Mouse (Mus musculus) ZHBTc4 (cell line): ENCODE measurements around the gene Gm8300.
"Not testable (repeated sequence)": the region's sequence is repeated elsewhere in the genome, so short reads cannot be mapped to it uniquely, and the experiment has no call there.

Source experiments
- DNase-seq: peaks from one replicate; pipeline ENCODE4 v3.0.0-alpha.2; 2011; ENCODE audit warnings: low read depth, low spot score

Gene Gm8300

GRCm38 (mm10) chr12:87514016-87514415 is at the start of gene Gm8300:
Gene Gm8300, plus strand, starts transcription at chr12:87514316.
- DNase-seq = not testable (repeated sequence)

GRCm38 (mm10) chr12:87464678-87465297 is 49.3 kb upstream of the Gm8300 start:
- peak; percentile 75 for DNase-seq

GRCm38 (mm10) chr12:87470263-87471136 is 43.6 kb upstream of the Gm8300 start:
- no peak for DNase-seq

- DNase-seq = peak; percentile 47
Measured at GRCm38 (mm10) chr12:87471421-87471963, 42.6 kb upstream of the Gm8300 start.

GRCm38 (mm10) chr12:87471964-87472786 is 41.9 kb upstream of the Gm8300 start, which contains the start of gene Snw1:
Gene Snw1, minus strand, starts transcription at chr12:87472274.
- peak; percentile 97 for DNase-seq

GRCm38 (mm10) chr12:87474756-87475155 is 39.4 kb upstream of the Gm8300 start:
- DNase-seq = no peak

GRCm38 (mm10) chr12:87482482-87482881 is 31.6 kb upstream of the Gm8300 start:
- not testable (repeated sequence) for DNase-seq

- DNase-seq = peak; percentile 42
Measured at GRCm38 (mm10) chr12:87488683-87489082, 25.4 kb upstream of the Gm8300 start.

GRCm38 (mm10) chr12:87494421-87494820 is 19.7 kb upstream of the Gm8300 start, which contains the start of gene Gm5788:
Gene Gm5788, plus strand, starts transcription at chr12:87494721.
- not testable (repeated sequence) for DNase-seq

- not testable (repeated sequence) for DNase-seq
Measured at GRCm38 (mm10) chr12:87519616-87520015, 5.5 kb downstream of the Gm8300 start.

GRCm38 (mm10) chr12:87543927-87544326 is 29.8 kb downstream of the Gm8300 start:
- DNase-seq = no peak

GRCm38 (mm10) chr12:87550628-87551027 is 36.5 kb downstream of the Gm8300 start:
- not testable (repeated sequence) for DNase-seq
